Mouse (Mus musculus) cerebellum, adult 11 months (tissue): ENCODE measurements around the gene Ift172.
A peak's percentile ranks its signal among the peaks of the same experiment; 100 is the strongest.

Experiments used
- DNase-seq: peaks from one replicate; pipeline ENCODE4 v3.0.0; 2022

Ift172 gene

GRCm38 (mm10) chr5:31290521-31291360 lies at the start of gene Ift172:
TSS of gene Ift172 (minus strand) at chr5:31291116.
- peak; percentile 95 for DNase-seq

GRCm38 (mm10) chr5:31328255-31328654 lies 37.3 kb upstream of the Ift172 start:
- DNase-seq: peak; percentile 57

- DNase-seq: no peak
These were observed 35.9 kb upstream of the Ift172 start for GRCm38 (mm10) chr5:31326850-31327249.

GRCm38 (mm10) chr5:31324085-31324484 lies 33.2 kb upstream of the Ift172 start:
- DNase-seq: no peak

- no peak for DNase-seq
These were observed 31.9 kb upstream of the Ift172 start for GRCm38 (mm10) chr5:31322776-31323175.

GRCm38 (mm10) chr5:31312806-31313205 lies 21.9 kb upstream of the Ift172 start:
- DNase-seq: no peak

- DNase-seq: no peak
These were observed 12.2 kb upstream of the Ift172 start for GRCm38 (mm10) chr5:31303093-31303492.

GRCm38 (mm10) chr5:31301866-31302265 lies 10.9 kb upstream of the Ift172 start:
- no peak for DNase-seq

- no peak for DNase-seq
These were observed 7.6 kb upstream of the Ift172 start for GRCm38 (mm10) chr5:31298486-31298885.

- DNase-seq: no peak
These were observed 7.1 kb upstream of the Ift172 start for GRCm38 (mm10) chr5:31297981-31298380.

GRCm38 (mm10) chr5:31297047-31297757 lies 6.3 kb upstream of the Ift172 start, which contains the start of gene Gckr:
TSS of gene Gckr (plus strand) at chr5:31297443.
- no peak for DNase-seq

GRCm38 (mm10) chr5:31295606-31296141 lies 4.8 kb upstream of the Ift172 start, which contains the start of gene Fndc4:
TSS of gene Fndc4 (minus strand) at chr5:31296080.
- DNase-seq: peak; percentile 63

GRCm38 (mm10) chr5:31294964-31295605 lies 4.2 kb upstream of the Ift172 start:
- peak; percentile 20 for DNase-seq

- DNase-seq: no peak
These were observed 409 bp upstream of the Ift172 start for GRCm38 (mm10) chr5:31291361-31291688.

GRCm38 (mm10) chr5:31289626-31290230 lies 1.2 kb downstream of the Ift172 start:
- no peak for DNase-seq

- DNase-seq: no peak
These were observed 2.3 kb downstream of the Ift172 start for GRCm38 (mm10) chr5:31288655-31289054.

- DNase-seq: no peak
These were observed 2.7 kb downstream of the Ift172 start for GRCm38 (mm10) chr5:31288225-31288624.

- DNase-seq: no peak
These were observed 11.5 kb downstream of the Ift172 start for GRCm38 (mm10) chr5:31279245-31279988.

- no peak for DNase-seq
These were observed 17.9 kb downstream of the Ift172 start for GRCm38 (mm10) chr5:31273018-31273417.

- no peak for DNase-seq
These were observed 23.2 kb downstream of the Ift172 start for GRCm38 (mm10) chr5:31267686-31268085.

GRCm38 (mm10) chr5:31266101-31266500 lies 24.8 kb downstream of the Ift172 start:
- DNase-seq: no peak

- no peak for DNase-seq
These were observed 33.3 kb downstream of the Ift172 start for GRCm38 (mm10) chr5:31257616-31258015.
